Mouse (Mus musculus): Measurements from ENCODE around the gene Trp73.

GRCm38 (mm10) chr4:154116421-154116820, 23.6 kb downstream of the Trp73 start:
- TF ChIP-seq CTCF (IDR thresholded peaks at IDR 0.05; ENCODE audit: control insufficient read depth, insufficient read depth, low read length) (no peak), POLR2A (IDR thresholded peaks at IDR 0.05; ENCODE audit: borderline replicate concordance, control insufficient read depth, low read depth, low read length) (no peak)

All from bone marrow, adult 2 months (tissue).